Mouse (Mus musculus) frontal cortex, postnatal 10 days (tissue): ENCODE data around the gene C2cd5.

ENCODE experiments used
- DNase-seq, 2 experiments: peaks; one replicate each; pipeline ENCODE4 v3.0.0; 2022; ENCODE audit warnings: low spot score in 2 of 2, mixed read lengths in 1 of 2

Gene C2cd5

DNA sequence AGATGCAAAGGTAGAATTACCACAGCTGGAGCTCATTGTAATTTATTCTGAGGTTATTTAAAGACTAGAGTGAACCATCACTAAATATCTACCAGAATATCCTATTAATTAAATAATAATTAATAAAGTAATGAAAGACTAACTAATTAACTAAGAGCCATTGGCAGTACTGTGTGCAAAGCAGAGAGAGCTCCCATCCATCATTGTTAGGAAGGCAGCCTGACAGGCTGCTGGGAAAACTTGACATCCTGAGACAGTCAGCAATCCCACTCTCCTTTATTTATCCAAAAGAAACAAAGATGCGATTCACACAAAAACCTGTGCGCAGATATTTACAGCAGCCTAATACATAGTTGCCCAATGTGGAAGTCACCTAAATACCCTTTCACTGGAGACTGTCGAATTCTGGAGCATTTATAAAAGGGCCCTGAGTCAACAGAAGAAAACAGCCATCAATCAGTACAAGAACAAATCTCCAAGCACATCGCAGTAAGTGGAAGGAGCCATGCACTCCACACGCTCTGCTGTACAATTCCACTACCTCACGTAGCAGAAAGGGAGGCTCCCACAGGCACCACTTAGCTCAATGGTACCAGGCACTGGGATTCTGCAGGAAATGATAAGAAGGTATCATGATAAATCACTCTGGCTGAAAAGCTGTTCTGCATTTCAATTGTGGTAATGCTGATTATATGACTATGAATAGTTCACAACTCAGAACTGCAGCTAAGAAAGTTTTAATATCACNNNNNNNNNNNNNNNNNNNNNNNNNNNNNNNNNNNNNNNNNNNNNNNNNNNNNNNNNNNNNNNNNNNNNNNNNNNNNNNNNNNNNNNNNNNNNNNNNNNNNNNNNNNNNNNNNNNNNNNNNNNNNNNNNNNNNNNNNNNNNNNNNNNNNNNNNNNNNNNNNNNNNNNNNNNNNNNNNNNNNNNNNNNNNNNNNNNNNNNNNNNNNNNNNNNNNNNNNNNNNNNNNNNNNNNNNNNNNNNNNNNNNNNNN is 120.0 kb downstream of the C2cd5 start:
- DNase-seq, result no peak

DNA sequence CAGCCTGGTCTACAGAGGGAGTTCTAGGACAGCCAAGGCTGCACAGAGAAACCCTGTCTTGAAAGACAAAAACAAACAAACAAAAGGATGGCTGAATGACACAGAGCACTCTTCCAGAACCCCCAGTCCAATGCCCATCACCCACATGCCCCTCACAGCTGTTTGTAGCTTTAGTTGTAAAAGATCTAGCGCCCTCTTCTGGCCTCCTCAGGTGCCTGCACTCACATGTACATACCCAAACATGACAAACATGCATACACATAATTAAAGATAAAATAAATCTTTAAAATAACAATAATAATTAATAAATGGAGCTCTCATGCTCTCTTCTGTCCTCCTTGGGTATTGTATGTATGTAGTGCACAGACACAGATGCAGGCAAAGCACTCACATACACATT is 122.7 kb downstream of the C2cd5 start:
- no peak for DNase-seq

DNA sequence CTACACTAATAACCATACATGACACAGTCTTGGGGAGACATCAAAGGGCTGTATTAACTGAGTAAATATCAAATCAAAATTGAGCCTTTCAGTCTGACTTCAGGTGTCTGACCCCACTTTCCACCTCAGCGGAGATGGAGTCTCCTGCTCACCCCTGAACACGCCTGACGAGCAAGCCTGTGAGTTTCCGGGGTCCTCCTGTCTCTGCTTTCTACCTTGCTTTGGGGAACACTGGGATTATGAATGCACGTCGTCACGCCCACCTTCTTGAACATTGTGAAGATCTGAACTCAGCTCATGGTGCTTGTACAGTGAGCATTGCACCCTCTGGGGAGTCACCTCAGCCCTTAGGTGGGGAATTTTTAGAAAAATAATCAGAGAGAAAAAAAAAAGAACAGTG is 126.7 kb downstream of the C2cd5 start:
- DNase-seq, result no peak

DNA sequence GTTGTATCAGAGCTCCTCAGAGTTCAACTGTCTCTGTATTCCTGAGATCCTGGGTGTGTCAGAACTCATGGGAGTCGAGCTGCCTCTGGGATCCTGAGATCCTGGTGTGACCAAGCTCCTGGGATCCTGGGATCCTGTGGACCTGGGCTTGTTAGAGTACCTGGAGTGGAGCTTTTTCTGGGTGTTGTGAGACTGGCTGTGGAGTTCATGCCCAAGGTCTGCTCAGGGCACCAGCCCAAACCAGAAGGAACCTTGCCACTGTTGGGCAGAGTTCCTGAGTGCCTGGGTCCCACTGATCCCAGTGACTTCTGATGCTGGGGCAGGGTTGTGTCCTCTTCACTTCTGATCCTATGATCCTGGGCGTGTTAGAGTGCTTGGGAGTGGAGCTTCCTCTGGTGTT is 127.7 kb downstream of the C2cd5 start:
- no peak for DNase-seq

DNA sequence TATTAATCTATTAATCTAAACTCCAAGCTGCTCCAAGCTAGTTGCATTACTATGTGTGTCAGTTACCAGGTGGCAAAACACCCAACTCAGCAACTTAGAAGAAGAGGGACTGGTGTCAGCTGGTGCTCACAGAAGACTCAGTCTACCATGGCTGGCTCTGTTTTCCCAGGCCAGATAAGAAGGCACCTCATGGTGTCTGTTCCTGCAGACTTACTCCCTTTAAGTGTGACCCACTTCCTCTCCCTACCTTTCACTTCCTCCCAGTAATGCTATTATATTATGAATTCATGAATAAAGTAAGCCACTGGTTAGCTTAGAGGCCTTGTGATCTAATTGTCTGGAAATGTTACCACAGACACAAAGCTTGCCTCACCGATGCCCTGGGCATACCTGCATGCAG is 132.5 kb downstream of the C2cd5 start:
- no peak for DNase-seq

DNA sequence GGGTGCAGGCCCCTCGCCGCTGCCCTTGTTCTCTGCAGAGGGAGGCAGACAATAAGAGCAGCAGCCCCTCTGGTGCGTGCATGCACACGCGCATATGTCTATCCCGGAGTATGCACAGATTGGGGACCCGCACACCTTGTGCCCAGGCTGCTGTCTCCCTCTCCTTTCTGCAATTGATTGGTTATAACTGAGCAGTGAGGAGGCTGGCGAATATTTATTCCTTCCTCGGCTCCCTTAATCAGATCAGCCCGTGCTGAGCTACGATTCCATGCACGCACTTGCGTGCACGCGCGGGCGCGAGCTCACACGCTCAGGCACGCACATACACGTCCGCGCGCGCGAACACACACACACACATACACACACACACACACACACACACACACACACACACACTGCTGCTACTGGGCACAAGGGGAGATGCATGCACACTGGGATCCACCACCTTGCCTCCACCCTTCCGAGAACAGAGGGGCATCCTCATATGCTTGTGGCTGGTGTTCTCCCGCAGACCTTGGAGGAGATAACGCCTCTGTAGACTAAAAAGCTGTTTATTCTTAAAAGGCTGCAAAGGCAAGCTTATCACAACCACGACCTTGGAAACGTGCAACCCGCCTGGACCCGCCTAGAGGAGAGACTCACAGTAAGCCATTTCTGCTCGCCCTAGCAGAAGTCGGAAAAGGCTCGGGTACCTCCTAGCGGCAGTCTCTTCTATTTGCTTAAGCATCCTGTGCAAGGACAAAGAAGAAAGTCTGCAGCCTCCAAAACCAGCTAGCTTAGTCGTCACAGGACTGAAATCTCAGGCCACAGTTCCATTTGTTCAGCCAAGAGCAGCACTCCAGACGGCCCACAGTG is 135.2 kb downstream of the C2cd5 start:
- DNase-seq, result peak; percentile 82 to 83

DNA sequence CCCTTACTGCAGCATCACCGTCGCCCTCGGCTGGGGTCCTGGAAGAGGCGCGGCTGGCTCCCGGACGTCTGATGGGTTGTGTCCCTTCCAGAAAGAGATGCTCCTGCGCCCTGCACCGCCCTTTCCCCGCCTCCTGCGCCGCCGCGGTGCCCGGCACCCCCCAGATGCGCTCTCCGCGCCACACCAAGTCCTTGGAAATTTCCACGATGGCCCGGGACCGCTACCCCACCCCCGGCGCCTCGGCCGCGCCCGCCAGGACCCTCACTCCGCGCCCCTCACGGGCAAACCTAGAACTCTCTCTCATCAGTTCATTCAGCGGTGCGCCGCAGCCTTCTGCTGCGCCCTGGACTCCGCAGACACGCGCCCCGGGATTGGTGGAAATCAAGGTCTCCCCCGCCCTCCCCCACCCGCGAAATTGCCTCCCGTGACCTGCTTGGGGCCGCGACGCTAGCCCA is 135.8 kb downstream of the C2cd5 start, which contains the start of gene St8sia1:
TSS of gene St8sia1 (minus strand) at position 377 of the 455 bp plus-strand sequence.
- DNase-seq, result peak; percentile 42 to 60

DNA sequence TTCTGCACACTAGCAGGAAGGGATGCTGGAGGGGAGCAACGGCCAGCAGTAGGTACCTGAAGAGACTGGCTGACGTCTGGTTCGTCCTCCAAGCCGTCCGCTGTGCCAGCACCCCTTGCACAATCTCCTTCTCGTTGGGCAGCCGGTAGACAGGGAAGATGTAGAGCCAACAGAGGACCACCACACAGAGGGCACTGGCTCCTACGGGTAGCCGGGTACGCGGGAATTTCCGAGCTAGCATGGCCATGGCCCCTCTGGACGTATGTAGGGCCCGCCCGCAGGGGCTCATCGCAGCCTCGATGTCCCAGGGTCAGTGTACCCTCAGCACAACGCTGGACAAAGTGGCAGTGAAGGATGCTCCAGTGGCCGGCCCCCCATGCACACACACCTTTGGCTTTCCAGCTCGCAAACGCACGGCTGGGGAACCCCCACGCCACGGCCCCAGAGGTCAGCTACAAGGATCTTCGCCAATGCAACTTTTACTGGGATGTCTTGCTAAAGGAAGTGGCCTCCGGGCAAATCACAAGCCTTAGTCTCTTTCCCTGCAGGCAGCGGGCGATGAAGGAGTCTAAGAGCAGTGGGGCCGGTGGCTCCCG is 136.4 kb downstream of the C2cd5 start:
- no peak for DNase-seq

DNA sequence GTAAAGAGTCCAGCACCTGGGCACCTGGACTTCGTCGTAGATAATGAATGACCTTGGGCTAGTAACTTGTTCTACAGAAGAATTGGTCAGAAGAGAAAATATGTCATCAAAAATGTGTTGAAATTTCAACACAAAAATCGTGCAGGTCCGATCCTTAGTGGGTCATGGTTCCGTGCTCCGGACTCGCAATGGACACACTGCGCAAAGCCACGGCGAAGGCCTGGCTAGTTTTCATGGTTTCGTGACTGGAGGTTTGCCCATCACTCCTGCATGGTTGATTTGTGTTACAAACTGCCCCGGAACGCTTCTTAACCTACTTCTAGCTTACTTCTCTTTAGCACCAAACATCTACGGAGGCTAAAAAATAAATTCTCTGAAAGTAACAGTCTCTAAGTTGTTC is 137.1 kb downstream of the C2cd5 start:
- no peak for DNase-seq

DNA sequence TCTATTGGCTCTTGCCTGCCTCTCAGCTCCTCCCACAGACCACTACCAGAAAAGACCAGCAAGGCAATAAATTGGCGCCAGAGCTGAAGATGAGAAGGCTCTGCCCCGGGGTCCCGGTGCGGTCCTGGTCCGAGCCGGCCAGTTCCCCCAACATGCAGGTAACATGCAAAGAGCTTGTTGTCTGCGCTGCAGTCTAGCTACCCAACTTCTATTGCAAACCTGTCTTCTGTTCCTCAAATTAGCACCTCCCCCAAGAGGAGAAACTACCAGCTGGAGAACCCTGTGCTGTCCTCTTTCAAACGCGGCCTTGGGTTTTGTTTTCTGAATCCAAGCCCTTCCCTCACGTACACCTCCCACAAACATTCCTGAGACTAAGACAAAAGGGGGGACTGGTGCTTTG is 137.5 kb downstream of the C2cd5 start:
- DNase-seq, result no peak

GRCm38 (mm10) chr6:142961721-142962455 is 138.1 kb downstream of the C2cd5 start:
- DNase-seq, result no peak
